Comparison of ENCODE assay signal across 22 mouse cellular contexts in genomic region chr14:73614961-73615360, GRCm38 (mm10). TPM values are rescaled to one million over a fixed set of nuclear protein-coding genes. Genes with fewer than 3 reads are reported as not detected.
DNase-seq lines count a peak whose midpoint lies in the region; TF ChIP-seq lines count a peak whose summit lies in the region.
"Not testable (repeated sequence)": the region's sequence is repeated elsewhere in the genome, so short reads cannot be mapped to it uniquely, and the experiment has no call there.
"Had no signal": no experiment of that assay in that cellular context is flagged by ENCODE, and none has a peak within 500 bp of the region (broad histone marks: within the 10 kb centered on the region; RNA-seq: fewer than 3 reads in every experiment).

No protein-coding gene starts in this region.

- 19% methylated on average over 1 of the region's 1 CpGs for WGBS in kidney, adult 2 months

- not testable (repeated sequence) for H3K36me3 ChIP-seq in kidney, adult 2 months (ENCODE audit: control insufficient read depth, insufficient read depth, low read length)

- not testable (repeated sequence) for TF ChIP-seq POLR2A in kidney, adult 2 months (IDR thresholded peaks at IDR 0.05; ENCODE audit: low read depth, low read length)

- not testable (repeated sequence) for H3K4me1 ChIP-seq in kidney, adult 2 months (ENCODE audit: control insufficient read depth, insufficient read depth, low read length)

- H3K27me3 ChIP-seq in kidney, adult 2 months (replicated peaks; ENCODE audit: control insufficient read depth, insufficient read depth, low read length): not testable (repeated sequence)

- H3K27ac ChIP-seq in kidney, adult 2 months (ENCODE audit: insufficient read depth, low read depth, low read length): not testable (repeated sequence)

- not testable (repeated sequence) for H3K4me3 ChIP-seq in kidney, adult 2 months (ENCODE audit: insufficient read depth, low read depth, low read length)

- peak; percentile 28 for DNase-seq in adrenal gland, postnatal 14 days
- DNase-seq in kidney, adult 2 months: peak; percentile 59
- DNase-seq in kidney, adult 8-10 months: peak; percentile 22 to 26
- peak; percentile 66 for DNase-seq in kidney, adult 9 months
- peak; percentile 14 for DNase-seq in kidney, postnatal 14 days

- not testable (repeated sequence) for TF ChIP-seq CTCF in kidney, adult 2 months (conservative IDR thresholded peaks at IDR 0.05; ENCODE audit: insufficient read depth, insufficient read length, low read depth, low read length)

RNA-seq across cellular contexts. Expression of gene Gm21750, which starts 46.1 kb away (rescaled TPM):
- total RNA-seq in adrenal gland, postnatal 14 days (2021): not detected in 2 replicates
- polyA plus RNA-seq in kidney, adult 2 months (2012; rRNA removed): not detected in 2 replicates
- total RNA-seq: adrenal gland, adult 18-20 months; adrenal gland, adult 2 months; adrenal gland, adult 8-10 months; adrenal gland, postnatal 10 days; adrenal gland, postnatal 25 days; adrenal gland, postnatal 36 days; adrenal gland, postnatal 4 days; CH12.LX; ES-E14; MEL had no signal
- polyA plus RNA-seq: activated CD4-positive, CD25-positive, alpha-beta regulatory T cell, adult 4 months; adrenal gland, adult 2 months; brain, embryonic 14.5 days; C2C12; CD4-positive, CD25-positive, alpha-beta regulatory T cell, adult 4 months; cerebellum, adult 2 months; G1E; Patski had no signal

Comparison
In these comparisons a context has a peak if more than half of its experiments do, and no peak if none do; other contexts are left out.
1. DNase-seq: peak in every context shown above with its lines; median percentile 66 in kidney, adult 9 months; 59 in kidney, adult 2 months; 28 in adrenal gland, postnatal 14 days; 24 in kidney, adult 8-10 months; 14 in kidney, postnatal 14 days.